Mouse (Mus musculus) forebrain, embryonic 13.5 days (tissue): ENCODE results near the gene Ric3. TPM values are rescaled to one million over a fixed set of nuclear protein-coding genes. Genes with fewer than 3 reads are reported as not detected.

Experiments
- ATAC-seq: fragments of 200-750 bp; cut with Nextera tagmentation; 2 replicates; pipeline ENCODE4 v1.8.0; 2017
- H3K27ac ChIP-seq: fragments of 300-500 bp; sonication (generic); 2 replicates; pipeline ENCODE4 v1.5.1; 2015; ENCODE audit warnings: inconsistent platforms, mild to moderate bottlenecking, moderate library complexity
- H3K27me3 ChIP-seq: fragments of 300-500 bp; sonication (generic); 2 replicates; pipeline ENCODE4 v1.6.1; 2015; ENCODE audit warnings: mild to moderate bottlenecking, inconsistent platforms
- H3K36me3 ChIP-seq: fragments of 300-500 bp; sonication (generic); 2 replicates; pipeline ENCODE4 v1.6.1; 2015; ENCODE audit warnings: mild to moderate bottlenecking, inconsistent platforms; ENCODE audit not compliant: poor library complexity, severe bottlenecking
- H3K4me1 ChIP-seq: fragments of 300-500 bp; sonication (generic); 2 replicates; pipeline ENCODE4 v1.6.1; 2015; ENCODE audit warnings: inconsistent platforms
- H3K4me2 ChIP-seq: fragments of 300-500 bp; sonication (generic); 2 replicates; pipeline ENCODE4 v1.6.1; 2015; ENCODE audit warnings: inconsistent platforms, mild to moderate bottlenecking, moderate library complexity
- H3K4me3 ChIP-seq: fragments of 300-500 bp; sonication (generic); 2 replicates; pipeline ENCODE4 v1.5.1; 2015; ENCODE audit warnings: mild to moderate bottlenecking, inconsistent platforms
- H3K9ac ChIP-seq: fragments of 300-500 bp; sonication (generic); 2 replicates; pipeline ENCODE4 v1.6.1; 2015; ENCODE audit warnings: mild to moderate bottlenecking, inconsistent platforms
- H3K9me3 ChIP-seq: fragments of 300-500 bp; sonication (generic); replicated peaks from 2 replicates; pipeline ENCODE4 v1.6.1; 2016; ENCODE audit warnings: inconsistent platforms
- WGBS: fragments of 180-500 bp; shearing (Covaris S2); methylation state at CpG from one replicate; pipeline ENCODE4 v1.1.7; 2015; 5-methylcytosine and 5-hydroxymethylcytosine counted together
- polyA plus RNA-seq: library from polyadenylated mRNA; unstranded; fragments of >200 nt; fragmentation: Nextera tagmentation; extraction: Ambion mirVana; gene quantifications from 2 replicates; pipeline ENCODE4 v1.2.1, GENCODE M21; 2015

The Ric3 gene
- polyA plus RNA-seq, 1 experiment from 2014 or later = 23.2 TPM

DNA sequence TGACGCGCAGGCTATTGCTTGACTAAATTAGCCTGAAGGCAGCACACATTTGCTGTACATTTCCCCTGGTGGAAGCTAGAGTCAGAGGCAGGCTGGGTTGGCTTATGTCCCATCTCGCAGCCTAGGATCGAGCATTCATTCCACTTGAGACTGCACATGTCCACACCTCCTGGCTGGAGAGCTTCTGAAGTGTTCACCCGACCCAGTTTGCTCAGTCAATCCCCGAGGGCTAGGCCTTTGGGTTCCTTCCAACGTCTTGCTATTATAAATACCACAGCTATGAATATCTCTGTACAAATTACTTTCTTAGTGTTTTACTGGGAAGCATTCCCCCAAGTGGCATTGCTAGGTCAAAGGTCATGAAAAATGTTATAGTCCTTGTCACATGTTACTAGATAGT, 89.9 kb downstream of the Ric3 start:
- Histone ChIP-seq H3K4me1 (no peaks in the 10 kb centered on the region), H3K4me3 (no peak overlapping the region), H3K36me3 (no peaks in the 10 kb centered on the region), H3K4me2 (no peak overlapping the region), H3K27me3 (no peaks in the 10 kb centered on the region), H3K9me3 (no peaks in the 10 kb centered on the region), H3K27ac (no peak overlapping the region), H3K9ac (no peak overlapping the region)
- no peak for ATAC-seq
- 88% methylated on average over 7 of the region's 7 CpGs for WGBS

DNA sequence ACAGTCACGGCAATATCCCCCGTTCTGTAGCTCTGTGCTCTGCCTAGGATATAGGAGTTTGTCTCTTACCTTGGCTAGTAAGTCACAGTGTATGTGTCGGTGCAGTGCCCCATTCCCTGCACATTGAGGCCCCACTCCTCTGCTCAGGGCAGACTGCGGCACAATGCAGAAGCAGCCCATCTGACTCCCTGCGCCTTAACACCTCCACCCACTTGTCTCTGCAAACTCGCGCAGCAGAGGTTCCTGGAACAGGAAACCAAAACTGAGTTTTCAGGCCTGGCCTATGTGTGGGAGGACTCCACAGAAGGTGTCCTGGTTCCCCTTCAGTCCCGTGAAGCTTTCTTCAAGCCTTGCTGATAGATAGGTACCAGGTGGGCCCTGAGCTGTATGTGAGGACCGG, 91.9 kb downstream of the Ric3 start:
- no peak overlapping the region for H3K4me2 ChIP-seq
- no peak overlapping the region for H3K4me3 ChIP-seq
- H3K9me3 ChIP-seq = no peaks in the 10 kb centered on the region
- H3K9ac ChIP-seq = no peak overlapping the region
- WGBS = 89% methylated on average over 9 of the region's 9 CpGs
- no peaks in the 10 kb centered on the region for H3K4me1 ChIP-seq
- no peak for ATAC-seq
- no peak overlapping the region for H3K27ac ChIP-seq
- no peaks in the 10 kb centered on the region for H3K27me3 ChIP-seq
- H3K36me3 ChIP-seq = no peaks in the 10 kb centered on the region

DNA sequence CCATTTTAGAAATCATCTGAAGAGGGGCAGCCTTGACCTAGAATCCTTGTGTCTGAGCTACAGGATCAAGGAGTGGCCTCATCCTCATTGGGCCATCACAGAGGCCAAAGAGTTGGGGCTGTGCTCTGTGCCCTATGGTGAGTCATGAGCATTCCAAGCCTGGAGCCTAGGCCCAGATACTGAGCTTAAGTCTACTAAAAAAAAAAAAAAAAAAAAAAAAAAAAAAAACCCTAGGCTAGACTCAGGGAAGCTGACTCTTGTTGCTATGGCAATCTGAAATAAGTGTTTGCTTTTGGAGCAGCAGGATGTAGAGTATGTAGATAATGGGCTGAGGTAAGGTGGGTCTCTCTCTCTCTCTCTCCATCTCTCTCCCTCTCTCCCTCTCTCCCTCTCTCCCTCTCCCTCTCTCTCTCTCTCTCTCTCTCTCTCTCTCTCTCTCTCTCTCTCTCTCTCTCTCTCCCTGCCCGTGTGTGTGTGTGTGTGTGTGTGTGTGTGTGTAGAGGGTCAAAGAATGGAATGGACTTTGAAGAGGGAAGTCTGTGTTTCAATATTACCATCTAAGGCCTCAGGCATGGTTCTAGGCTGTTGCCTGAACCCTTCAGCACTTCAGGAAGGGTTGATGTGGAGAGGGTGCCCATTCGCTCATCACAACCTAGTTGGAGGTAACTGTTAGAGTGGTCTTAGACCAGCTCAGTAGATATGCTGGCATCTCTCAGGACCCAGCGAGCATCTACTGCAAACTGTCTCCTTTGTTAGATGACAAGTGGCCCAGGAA, 97.0 kb downstream of the Ric3 start:
- no peak for ATAC-seq
- no peak overlapping the region for H3K27ac ChIP-seq
- H3K9me3 ChIP-seq = no peaks in the 10 kb centered on the region
- no peak overlapping the region for H3K9ac ChIP-seq
- 85% methylated on average over 2 of the region's 3 CpGs for WGBS
- no peaks in the 10 kb centered on the region for H3K27me3 ChIP-seq
- H3K4me3 ChIP-seq = no peak overlapping the region
- no peaks in the 10 kb centered on the region for H3K4me1 ChIP-seq
- H3K36me3 ChIP-seq = no peaks in the 10 kb centered on the region
- no peak overlapping the region for H3K4me2 ChIP-seq

Other genes with a start within 250 kb of the Ric3 start
- gene Olfr516, start 232.8 kb downstream of the Ric3 start, polyA plus RNA-seq = not detected in 2 replicates
- not detected in 2 replicates for gene Olfr517, start 211.0 kb downstream of the Ric3 start, polyA plus RNA-seq
- gene Olfr518, start 198.3 kb downstream of the Ric3 start, polyA plus RNA-seq = not detected in 2 replicates
- gene Olfr519, start 188.9 kb downstream of the Ric3 start, polyA plus RNA-seq = not detected in 2 replicates
- gene Nlrp10, start 153.2 kb downstream of the Ric3 start, polyA plus RNA-seq = 0.05 TPM in 1 of 2 replicates, not detected in the other
- 84.0 and 84.5 TPM in 2 replicates for gene Eif3f, start 148.9 kb downstream of the Ric3 start, polyA plus RNA-seq
- gene Tub, start 133.0 kb downstream of the Ric3 start, polyA plus RNA-seq = 27.1 and 31.5 TPM in 2 replicates
- gene Lmo1, start 91.9 kb upstream of the Ric3 start, polyA plus RNA-seq = 36.5 and 50.5 TPM in 2 replicates